Mouse (Mus musculus) T-cell, adult 2 months (primary cell): ENCODE data around the gene Pf4.
"Not testable (repeated sequence)": the region's sequence is repeated elsewhere in the genome, so short reads cannot be mapped to it uniquely, and the experiment has no call there.

ENCODE experiments used
- DNase-seq: peaks from one replicate; pipeline ENCODE4 v3.0.0; 2022; ENCODE audit warnings: low spot score

Pf4 gene

DNA sequence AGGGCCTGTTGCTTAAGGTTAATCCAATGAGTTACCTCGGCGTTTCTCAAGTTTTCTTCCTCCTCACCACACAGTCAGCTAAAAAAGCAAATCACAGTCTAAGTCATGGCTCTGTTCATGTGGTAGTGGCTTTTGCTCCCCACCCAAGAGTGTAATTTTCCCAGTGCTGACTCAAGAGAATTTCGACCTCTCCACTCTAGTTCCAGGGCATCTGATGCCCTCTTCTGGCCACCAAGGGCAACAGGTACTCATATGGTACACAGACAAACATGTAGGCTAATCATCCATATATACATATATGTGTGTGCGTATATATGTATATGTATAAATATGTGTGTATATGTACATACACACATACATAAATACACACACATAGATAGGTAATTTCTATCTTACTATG, 15.9 kb downstream of the Pf4 start:
- no peak for DNase-seq

DNA sequence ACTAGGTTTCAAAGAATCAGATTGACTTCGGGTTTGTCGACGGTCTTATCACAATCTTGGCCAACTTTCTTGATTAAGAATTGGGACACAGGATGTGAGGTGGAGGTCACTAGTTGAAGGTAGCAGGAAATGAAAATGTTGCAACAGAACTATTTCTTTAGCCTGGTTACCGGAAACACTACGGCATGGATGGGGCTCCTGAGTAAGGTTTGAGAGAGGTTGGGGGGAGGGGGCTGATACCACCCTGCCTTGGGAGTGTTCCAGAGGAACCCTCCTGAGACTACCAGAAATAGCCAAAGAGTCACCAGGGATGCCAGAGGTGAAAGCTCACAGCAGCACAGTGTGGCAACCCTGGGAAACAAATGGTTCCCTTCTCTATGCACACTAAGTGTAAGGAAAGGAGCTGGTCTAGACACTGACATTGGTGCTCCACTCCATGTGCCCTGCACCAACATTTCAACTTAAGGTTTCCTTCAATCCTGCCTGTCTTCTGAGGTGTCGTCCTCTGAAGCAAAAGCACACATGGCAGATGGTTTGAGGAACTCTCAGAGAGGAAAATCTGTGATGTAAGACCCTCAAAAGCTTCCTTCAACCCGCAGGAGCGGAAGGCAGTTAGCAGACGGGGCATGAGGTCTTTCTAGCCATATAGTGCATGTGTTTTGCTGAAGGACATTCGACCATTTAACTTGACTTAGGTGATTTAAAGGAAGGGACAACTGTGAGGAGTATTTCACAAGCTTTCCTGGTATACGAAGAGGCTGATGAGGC, 17.3 kb downstream of the Pf4 start:
- no peak for DNase-seq

DNA sequence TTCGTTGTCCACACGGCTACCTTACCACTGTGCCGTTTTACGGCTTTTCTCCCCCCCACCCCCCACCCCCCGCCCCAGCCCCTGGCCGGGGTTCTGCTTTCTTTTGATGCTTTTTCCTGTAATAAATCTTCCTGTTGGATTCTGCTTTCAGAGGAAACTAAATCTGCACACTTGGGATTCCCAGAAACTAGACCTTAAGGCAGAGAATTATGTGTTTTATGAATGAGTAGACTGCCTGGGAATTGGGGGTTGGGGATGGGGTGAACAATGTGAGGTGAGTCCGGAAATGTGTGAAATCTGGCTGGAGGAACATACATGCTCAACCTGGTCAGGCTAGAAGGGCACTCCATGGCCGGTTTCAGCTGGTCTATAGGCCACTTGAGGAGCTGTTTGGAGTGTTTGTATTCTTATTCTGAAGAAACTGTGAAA, 17.9 kb downstream of the Pf4 start:
- no peak for DNase-seq

DNA sequence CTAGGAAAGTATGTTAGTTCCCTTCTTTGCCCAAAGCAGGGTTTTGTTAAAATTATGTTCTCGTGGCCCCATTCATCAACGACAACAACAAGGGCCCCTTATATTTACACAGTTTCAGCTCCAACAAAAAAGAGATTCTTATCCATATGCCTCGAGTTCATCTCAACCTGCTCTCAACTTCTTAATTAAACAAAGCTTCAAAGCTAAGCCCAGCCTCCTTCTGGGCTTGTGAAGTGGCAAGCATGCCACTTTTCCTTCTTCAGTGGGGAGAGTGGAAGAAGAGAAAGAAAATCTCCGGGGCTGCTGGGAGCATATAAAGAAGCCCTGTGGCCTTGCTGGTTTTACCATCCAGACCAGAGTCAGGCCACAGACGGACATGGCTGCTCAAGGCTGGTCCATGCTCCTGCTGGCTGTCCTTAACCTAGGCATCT, 22.0 kb downstream of the Pf4 start, which contains the start of gene Cxcl15:
Gene Cxcl15 (plus strand): TSS at position 340 of the 431 bp plus-strand sequence.
- DNase-seq, result no peak

DNA sequence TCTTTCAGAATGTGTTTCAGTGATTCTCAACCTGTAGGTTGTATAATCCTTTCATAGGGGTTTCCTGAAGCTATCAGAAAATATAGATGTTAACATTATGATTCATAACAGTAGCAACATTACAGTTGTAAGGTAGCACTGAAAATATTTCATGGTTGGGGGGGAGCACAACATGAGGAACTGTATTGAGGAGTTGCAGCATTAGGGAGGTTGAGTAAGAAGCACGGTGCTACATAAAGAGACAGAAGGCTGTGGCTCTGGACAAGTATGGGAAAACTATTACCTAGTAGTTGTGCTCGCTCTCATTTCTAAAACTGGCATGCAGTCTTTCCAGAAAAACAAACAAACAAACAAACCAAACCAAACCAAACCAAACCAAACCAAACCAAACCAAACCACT, 23.2 kb downstream of the Pf4 start:
- DNase-seq, result not testable (repeated sequence)

DNA sequence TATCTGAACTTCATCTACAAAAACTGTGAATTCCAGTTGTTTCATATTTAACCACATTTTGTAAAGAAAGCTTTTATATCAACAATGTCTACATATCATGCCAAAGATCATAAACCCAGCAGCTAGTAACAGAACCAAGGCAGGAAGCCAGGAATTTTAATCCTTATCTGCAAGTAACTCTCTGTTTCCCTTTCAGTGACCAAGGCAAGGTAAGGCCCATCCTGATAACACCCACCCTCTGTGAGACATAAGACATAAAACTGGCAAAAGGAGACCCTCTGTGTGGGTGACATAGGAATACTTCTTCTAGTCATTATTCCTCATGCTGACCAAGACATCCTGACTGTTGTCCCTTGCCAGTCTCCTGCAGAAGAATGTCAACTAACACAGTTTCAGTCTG, 32.3 kb downstream of the Pf4 start:
- no peak for DNase-seq

DNA sequence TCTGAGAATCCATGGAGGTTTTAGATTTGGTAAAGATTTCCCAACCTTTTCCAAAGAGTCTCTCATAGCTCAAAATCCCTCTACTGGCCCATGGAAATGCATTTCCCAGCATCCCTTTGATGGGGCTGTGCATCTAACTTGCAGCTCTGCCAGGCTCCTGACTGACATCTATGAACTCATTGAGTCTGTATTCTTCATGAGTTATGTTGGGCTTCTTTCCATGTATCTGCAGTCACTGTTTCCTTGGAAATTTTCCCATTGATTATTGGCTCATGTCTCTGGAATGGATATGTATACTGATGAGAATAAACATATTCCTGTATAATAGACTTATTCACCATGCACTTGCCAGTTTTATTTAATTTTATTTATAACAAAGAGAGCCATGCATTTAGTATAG, 33.8 kb downstream of the Pf4 start:
- no peak for DNase-seq

DNA sequence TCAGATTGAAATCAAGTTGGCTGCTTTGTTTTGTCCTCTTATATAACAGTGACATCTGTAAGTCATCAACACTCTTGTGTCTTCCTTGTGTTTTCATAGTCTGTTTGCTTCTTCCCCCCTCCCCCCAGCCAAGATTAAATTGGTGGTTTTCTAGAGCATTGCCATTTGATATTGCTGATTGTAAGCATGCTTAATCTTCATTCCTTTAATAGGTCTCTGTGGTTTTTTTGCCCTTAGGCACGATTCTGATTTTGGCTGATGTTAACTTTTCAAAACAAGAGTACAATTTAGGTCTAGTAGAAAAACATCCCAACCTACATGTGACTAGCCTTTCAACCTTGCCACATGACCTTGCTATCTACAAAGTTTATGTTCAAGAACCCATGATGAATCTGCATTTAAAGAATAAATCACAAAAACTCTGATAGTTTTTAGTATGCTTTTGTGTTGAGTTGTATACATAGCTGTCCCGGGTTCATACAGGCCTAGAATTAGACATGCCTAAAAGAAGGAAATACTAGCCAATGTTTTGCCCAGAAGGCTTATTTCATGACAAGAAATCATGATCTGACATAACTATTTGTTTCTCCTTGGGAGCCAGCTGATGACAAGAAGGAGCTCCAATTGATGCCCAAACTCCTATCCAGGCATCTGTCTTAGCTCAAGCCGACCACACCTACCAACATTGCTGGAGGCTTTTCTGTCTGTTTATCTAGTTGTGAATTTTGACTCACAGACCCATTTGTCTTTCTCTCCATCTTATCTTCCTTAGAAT, 35.1 kb downstream of the Pf4 start:
- no peak for DNase-seq

DNA sequence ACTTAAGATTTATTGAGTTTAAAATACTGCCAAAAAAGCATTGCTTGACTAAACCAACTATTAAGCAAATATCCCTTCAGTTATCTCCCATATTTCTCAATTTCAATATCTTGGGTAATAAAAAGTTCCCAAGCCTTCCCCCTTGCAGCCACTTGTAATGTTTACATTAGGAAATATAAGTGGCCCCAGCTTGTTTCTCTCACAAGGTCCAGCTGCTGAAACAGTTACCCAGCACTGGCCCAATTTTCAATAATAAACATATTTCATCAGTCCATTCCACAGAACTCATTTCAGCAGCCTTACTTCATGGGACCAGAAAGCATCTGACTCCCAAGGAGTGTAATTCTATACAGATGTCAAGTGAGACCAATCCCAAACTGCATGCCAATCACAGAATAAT, 47.5 kb downstream of the Pf4 start:
- DNase-seq, result no peak
